Mouse (Mus musculus) left cerebral cortex, adult 6 months (tissue): ENCODE results near the gene Odf4. TPM values are rescaled to one million over a fixed set of nuclear protein-coding genes. Genes with fewer than 3 reads are reported as not detected.

Experiments
- long read RNA-seq, 2 experiments: library from polyadenylated mRNA; unstranded; transcript quantifications; one replicate each; pipeline ENCODE4 v2.0.0; 2019 to 2020
- polyA plus RNA-seq: library from polyadenylated mRNA; unstranded; fragments of <200 nt; fragmentation: Nextera tagmentation; gene quantifications from 2 replicates; pipeline ENCODE4 v1.2.3, GENCODE M21; 2021

The Odf4 gene
- not detected in 2 replicates for polyA plus RNA-seq
- long read RNA-seq, experiment 1: 0 reads
- long read RNA-seq, experiment 2: 0 reads

GRCm38 (mm10) chr11:68926981-68927380 is at the start of gene Odf4:
TSS of gene Odf4 (minus strand) at chr11:68927081.

GRCm38 (mm10) chr11:68975085-68975484 is 48.2 kb upstream of the Odf4 start, which contains the start of gene Rangrf:
TSS of gene Rangrf (minus strand) at chr11:68975185.

DNA sequence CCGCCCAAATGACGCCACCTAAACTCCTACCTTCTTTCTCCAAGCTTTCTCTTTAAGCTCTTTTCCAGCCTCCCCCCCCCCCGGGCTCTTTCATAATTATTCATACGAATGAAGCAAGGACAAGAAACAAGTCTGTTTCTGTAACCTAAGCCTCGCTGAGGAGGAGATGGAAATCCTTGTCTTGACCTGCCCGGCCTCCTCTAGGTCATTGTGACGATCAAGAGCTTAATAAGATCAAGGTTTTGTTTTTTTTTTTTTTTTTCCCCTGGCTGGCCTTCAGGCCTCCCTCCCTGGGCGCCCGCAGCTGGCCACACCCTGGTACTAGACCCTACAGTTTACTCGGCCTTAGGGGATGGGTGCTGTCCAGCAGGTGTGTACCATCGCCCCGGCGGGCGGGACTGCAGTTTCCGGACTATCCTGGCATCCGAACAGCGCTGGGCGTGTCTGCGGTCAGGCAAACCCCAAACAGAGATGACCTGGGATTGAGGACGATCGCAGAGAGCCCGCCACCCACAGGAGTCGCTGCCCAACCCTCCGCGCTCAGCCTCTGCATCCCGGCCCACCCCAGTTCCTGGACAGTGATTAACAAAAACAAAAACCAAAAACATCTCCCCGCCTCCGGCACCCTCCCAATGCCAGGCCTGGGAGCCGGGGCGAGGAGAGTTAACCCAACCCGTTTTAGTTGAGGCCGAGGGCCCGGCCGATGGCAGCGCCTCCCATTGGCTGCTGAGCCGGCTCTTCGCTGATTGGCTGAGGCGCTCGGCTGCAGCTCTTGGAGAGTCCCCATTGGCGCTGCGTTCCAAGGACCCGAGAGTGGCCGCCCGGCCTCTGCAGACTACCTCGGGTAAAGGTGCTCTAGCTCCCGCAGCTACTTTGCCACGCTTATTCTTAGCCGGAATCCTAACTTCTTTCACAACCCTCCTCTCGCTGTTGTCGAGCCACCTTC is 40.7 kb upstream of the Odf4 start, which contains the start of gene Slc25a35:
Gene Slc25a35, plus strand, starts transcription at position 795 of the 946 bp plus-strand sequence.

GRCm38 (mm10) chr11:68957308-68957707 is 30.4 kb upstream of the Odf4 start, which contains the start of gene Arhgef15:
TSS of gene Arhgef15 (minus strand) at chr11:68957480.

GRCm38 (mm10) chr11:68901351-68902046 is 25.4 kb downstream of the Odf4 start, which contains the start of gene Rpl26:
TSS of gene Rpl26 (plus strand) at chr11:68901583.

DNA sequence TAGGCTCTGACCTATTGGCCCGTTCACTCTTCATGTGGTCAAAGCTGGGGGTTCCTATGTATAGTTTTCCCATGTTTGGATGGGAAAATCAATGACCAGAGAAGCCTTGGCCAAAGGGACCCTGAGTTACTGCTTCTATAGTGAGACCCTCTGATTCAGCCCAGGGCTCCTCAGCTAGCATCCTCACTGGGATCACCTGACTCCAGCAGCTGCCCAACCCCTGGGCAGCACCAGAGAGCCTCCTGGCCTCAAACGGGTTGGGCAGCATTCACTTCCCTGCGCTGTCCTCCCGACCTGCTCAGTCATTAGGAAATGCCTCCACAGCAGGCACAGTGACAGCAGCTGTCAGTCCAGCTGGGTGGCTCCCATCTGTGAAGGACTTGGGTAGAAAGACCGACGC is 38.6 kb downstream of the Odf4 start, which contains the start of gene Rnf222:
Gene Rnf222, plus strand, starts transcription at position 301 of the 400 bp plus-strand sequence.

Other genes with a start within 250 kb of the Odf4 start
- gene Myh10, start 235.5 kb downstream of the Odf4 start, polyA plus RNA-seq: 31.2 and 38.6 TPM in 2 replicates
- 89.7 and 92.9 TPM in 2 replicates for gene Ndel1, start 55.2 kb downstream of the Odf4 start, polyA plus RNA-seq
- not detected in 2 replicates for gene Rnf222, start 38.5 kb downstream of the Odf4 start, polyA plus RNA-seq
- 3,549 and 3,569 TPM in 2 replicates for gene Rpl26, start 25.5 kb downstream of the Odf4 start, polyA plus RNA-seq
- gene Arhgef15, start 30.4 kb upstream of the Odf4 start, polyA plus RNA-seq: 9.7 and 13.3 TPM in 2 replicates
- gene Slc25a35, start 41.0 kb upstream of the Odf4 start, polyA plus RNA-seq: 2.4 and 3.7 TPM in 2 replicates
- 26.7 and 27.0 TPM in 2 replicates for gene Rangrf, start 48.1 kb upstream of the Odf4 start, polyA plus RNA-seq
- gene Pfas, start 81.4 kb upstream of the Odf4 start, polyA plus RNA-seq: 10.9 and 12.5 TPM in 2 replicates
- 14.9 and 16.4 TPM in 2 replicates for gene Ctc1, start 88.8 kb upstream of the Odf4 start, polyA plus RNA-seq
- gene Aurkb, start 118.6 kb upstream of the Odf4 start, polyA plus RNA-seq: 0.38 and 0.56 TPM in 2 replicates
- 13.0 and 28.1 TPM in 2 replicates for gene Borcs6, start 132.6 kb upstream of the Odf4 start, polyA plus RNA-seq
- 35.2 and 37.9 TPM in 2 replicates for gene Tmem107, start 143.7 kb upstream of the Odf4 start, polyA plus RNA-seq
- gene Vamp2, start 161.4 kb upstream of the Odf4 start, polyA plus RNA-seq: 323 and 837 TPM in 2 replicates
- 25.9 and 39.5 TPM in 2 replicates for gene Per1, start 168.1 kb upstream of the Odf4 start, polyA plus RNA-seq
- gene Hes7, start 193.3 kb upstream of the Odf4 start, polyA plus RNA-seq: 0.43 and 1.3 TPM in 2 replicates
- 0.54 and 0.85 TPM in 2 replicates for gene 9130213A22Rik, start 195.5 kb upstream of the Odf4 start, polyA plus RNA-seq
- 4.5 and 4.8 TPM in 2 replicates for gene Aloxe3, start 198.8 kb upstream of the Odf4 start, polyA plus RNA-seq
- gene Alox12b, start 229.9 kb upstream of the Odf4 start, polyA plus RNA-seq: 3.3 TPM in 2 replicates